Mouse (Mus musculus) CH12.LX (cell line): ENCODE data around the gene Tyk2. TPM values are rescaled to one million over a fixed set of nuclear protein-coding genes. Genes with fewer than 3 reads are reported as not detected.

Experiments used
- DNase-seq: peaks from one replicate; pipeline ENCODE4 v3.0.0-alpha.2; 2013; ENCODE audit errors: extremely low read depth
- H3K27ac ChIP-seq: 2 replicates; pipeline ENCODE4 v1.5.1; 2012; ENCODE audit warnings: low read depth, mild to moderate bottlenecking, control low read depth, moderate library complexity; ENCODE audit not compliant: insufficient read depth
- H3K27me3 ChIP-seq: replicated peaks from 2 replicates; pipeline ENCODE3; 2012; ENCODE audit warnings: inconsistent platforms
- H3K36me3 ChIP-seq, 2 experiments: replicated peaks in 1 of 2; 2 replicates each; pipeline versions ENCODE3 to v1.6.1; 2012; ENCODE audit warnings: inconsistent platforms in 1 of 2, low read length in 1 of 2, mild to moderate bottlenecking in 1 of 2, mixed read lengths in 1 of 2, moderate library complexity in 1 of 2; ENCODE audit not compliant: control insufficient read depth in 1 of 2, insufficient read depth in 1 of 2
- H3K4me1 ChIP-seq, 2 experiments: 2 replicates each; pipeline ENCODE4 v1.6.1; 2012; ENCODE audit warnings: inconsistent platforms in 1 of 2, moderate library complexity in 1 of 2; ENCODE audit not compliant: insufficient read depth in 2 of 2, control insufficient read depth in 1 of 2
- H3K4me2 ChIP-seq: 2 replicates; pipeline ENCODE4 v1.6.1; 2012; ENCODE audit warnings: low read depth, mild to moderate bottlenecking, control low read depth; ENCODE audit not compliant: poor library complexity, insufficient read depth, severe bottlenecking
- H3K4me3 ChIP-seq, 3 experiments: fragments of 150-350 bp in 1 of 3; sonication (generic) in 1 of 3; replicated peaks in 1 of 3; 2 replicates each; pipeline versions ENCODE3 to v1.5.1; 2011 to 2012; ENCODE audit warnings: low read depth in 2 of 3, low read length in 2 of 3, mild to moderate bottlenecking in 2 of 3, moderate library complexity in 2 of 3, control low read depth in 1 of 3, improper control_type of control experiment in 1 of 3, inconsistent platforms in 1 of 3, mixed read lengths in 1 of 3; ENCODE audit not compliant: poor library complexity in 1 of 3
- H3K79me2 ChIP-seq: replicated peaks from 2 replicates; pipeline ENCODE4 v1.6.1; 2012; ENCODE audit warnings: mild to moderate bottlenecking, moderate library complexity; ENCODE audit not compliant: control insufficient read depth, poor library complexity, insufficient read depth, severe bottlenecking; ENCODE audit errors: extremely low read depth
- H3K9ac ChIP-seq: 2 replicates; pipeline ENCODE4 v1.6.1; 2012; ENCODE audit warnings: low read depth, mild to moderate bottlenecking, control low read depth, moderate library complexity; ENCODE audit not compliant: insufficient read depth
- H3K9me3 ChIP-seq: replicated peaks from 2 replicates; pipeline ENCODE3; 2012; ENCODE audit warnings: low read length, inconsistent platforms, mixed read lengths
- CHD1 ChIP-seq: IDR thresholded peaks from 2 replicates; pipeline ENCODE4 v1.6.1; 2012; ENCODE audit warnings: low read depth, low read length, improper control_type of control experiment, inconsistent platforms
- CHD2 ChIP-seq: IDR thresholded peaks from 2 replicates; pipeline ENCODE4 v1.6.1; 2011; ENCODE audit warnings: low read length, improper control_type of control experiment
- ELF1 ChIP-seq: IDR thresholded peaks from 2 replicates; pipeline ENCODE4 v1.6.1; 2014; ENCODE audit warnings: low read depth, mild to moderate bottlenecking, inconsistent platforms, low read length, improper control_type of control experiment
- EP300 ChIP-seq: IDR thresholded peaks from 2 replicates; pipeline ENCODE4 v1.6.1; 2011; ENCODE audit warnings: low read length, improper control_type of control experiment
- JUN ChIP-seq: IDR thresholded peaks from 2 replicates; pipeline ENCODE4 v1.6.1; 2011; ENCODE audit warnings: low read depth, mild to moderate bottlenecking, low read length, improper control_type of control experiment, moderate library complexity; ENCODE audit not compliant: insufficient read depth
- JUND ChIP-seq: conservative IDR thresholded peaks from 2 replicates; pipeline ENCODE4 v1.6.1; 2011; ENCODE audit warnings: low read depth, low read length, improper control_type of control experiment
- KAT2A ChIP-seq: IDR thresholded peaks from 2 replicates; pipeline ENCODE4 v1.6.1; 2012; ENCODE audit warnings: low read length, improper control_type of control experiment, inconsistent platforms; ENCODE audit not compliant: insufficient replicate concordance
- MAZ ChIP-seq: IDR thresholded peaks from 2 replicates; pipeline ENCODE4 v1.6.1; 2012; ENCODE audit warnings: low read depth, mild to moderate bottlenecking, inconsistent platforms, low read length, improper control_type of control experiment, moderate library complexity
- MEF2A ChIP-seq: IDR thresholded peaks from 2 replicates; pipeline ENCODE4 v1.6.1; 2014; ENCODE audit warnings: low read depth, mild to moderate bottlenecking, inconsistent platforms, low read length, improper control_type of control experiment, borderline replicate concordance
- MXI1 ChIP-seq: IDR thresholded peaks from 2 replicates; pipeline ENCODE4 v1.6.1; 2011; ENCODE audit warnings: mild to moderate bottlenecking, low read depth, low read length, improper control_type of control experiment
- NRF1 ChIP-seq: IDR thresholded peaks from 2 replicates; pipeline ENCODE4 v1.6.1; 2014; ENCODE audit warnings: low read depth, mild to moderate bottlenecking, inconsistent platforms, low read length, improper control_type of control experiment, moderate library complexity
- PAX5 ChIP-seq: IDR thresholded peaks from 2 replicates; pipeline ENCODE4 v1.6.1; 2012; ENCODE audit warnings: low read length, inconsistent platforms, mixed read lengths
- POLR2A ChIP-seq: IDR thresholded peaks from 2 replicates; pipeline ENCODE4 v1.6.1; 2011; ENCODE audit warnings: low read depth, mild to moderate bottlenecking, improper control_type of control experiment, low read length
- RAD21 ChIP-seq: IDR thresholded peaks from 2 replicates; pipeline ENCODE4 v1.6.1; 2011; ENCODE audit warnings: low read depth, mild to moderate bottlenecking, low read length, improper control_type of control experiment, moderate library complexity
- RCOR1 ChIP-seq: conservative IDR thresholded peaks from 2 replicates; pipeline ENCODE4 v1.6.1; 2012; ENCODE audit warnings: low read depth, mild to moderate bottlenecking, inconsistent platforms, low read length, improper control_type of control experiment
- TBP ChIP-seq: conservative IDR thresholded peaks from 2 replicates; pipeline ENCODE4 v1.6.1; 2011; ENCODE audit warnings: low read depth, low read length, improper control_type of control experiment
- TCF12 ChIP-seq: IDR thresholded peaks from 2 replicates; pipeline ENCODE4 v1.6.1; 2014; ENCODE audit warnings: low read depth, mild to moderate bottlenecking, inconsistent platforms, low read length, improper control_type of control experiment
- USF1 ChIP-seq: IDR thresholded peaks from 2 replicates; pipeline ENCODE4 v1.6.1; 2014; ENCODE audit warnings: low read depth, mild to moderate bottlenecking, inconsistent platforms, low read length, improper control_type of control experiment
- USF2 ChIP-seq: conservative IDR thresholded peaks from 2 replicates; pipeline ENCODE4 v1.6.1; 2011; ENCODE audit warnings: low read depth, low read length, improper control_type of control experiment
- ZMIZ1 ChIP-seq: IDR thresholded peaks from 2 replicates; pipeline ENCODE4 v1.6.1; 2012; ENCODE audit warnings: low read depth, mild to moderate bottlenecking, inconsistent platforms, low read length, improper control_type of control experiment
- ZNF384 ChIP-seq: IDR thresholded peaks from 2 replicates; pipeline ENCODE4 v1.6.1; 2012; ENCODE audit warnings: low read depth, low read length, improper control_type of control experiment, inconsistent platforms
- dilution Hi-C: fragments of 300-500 bp; cut with MboI; formaldehyde crosslinking; loops from 2 replicates; pipeline ENCODE4 v1.14.3; 2020; ENCODE audit warnings: low sequenced_read_pairs; ENCODE audit not compliant: extremely low pct_unique_long_range_greater_than_20kb, extremely low pct_ligation_motif_present
- in situ Hi-C: fragments of 300-500 bp; cut with MboI; formaldehyde crosslinking; loops from 3 replicates; pipeline ENCODE4 v1.14.3; 2019; ENCODE audit warnings: low sequenced_read_pairs, low pct_ligation_motif_present, low pct_unique_long_range_greater_than_20kb, mixed read lengths
- polyA plus RNA-seq: library from polyadenylated mRNA; unstranded; fragments of >175 nt; gene quantifications from 2 replicates; pipeline ENCODE4 v1.2.1, GENCODE M21; 2012; ENCODE audit warnings: low read depth; ENCODE audit not compliant: insufficient read length
- total RNA-seq, 2 experiments: library from RNA; depleted of rRNA; stranded (reverse); fragments of 300-350 nt in 1 of 2; fragments of >200 nt in 1 of 2; gene quantifications; 2 replicates each; pipeline ENCODE4 v1.2.3; 2012 to 2014

Tyk2 gene
- total and polyA plus RNA-seq, 3 experiments: 40.6 to 80.0 (median 49.6) TPM

- Histone ChIP-seq H3K4me1 (peaks cover 16 to 32% of the 10 kb centered on the region in 2 experiments), H3K4me2 (no peak overlapping the region)
Observed at GRCm38 (mm10) chr9:21107607-21108237, 23.3 kb downstream of the Tyk2 start.

GRCm38 (mm10) chr9:21105760-21106564 lies 25.1 kb downstream of the Tyk2 start:
- no peak overlapping the region for H3K4me2 ChIP-seq
- in situ Hi-C loops (no loop called here), dilution Hi-C loops (no loop called here)
- no peaks in the 10 kb centered on the region for H3K79me2 ChIP-seq
- H3K9ac ChIP-seq: no peak overlapping the region
- no peaks in the 10 kb centered on the region for H3K9me3 ChIP-seq
- H3K36me3 ChIP-seq: peaks cover 65 to 83% of the 10 kb centered on the region in 2 experiments
- no peak for DNase-seq
- no peak overlapping the region for H3K27ac ChIP-seq
- H3K4me1 ChIP-seq: peaks cover 19 to 49% of the 10 kb centered on the region in 2 experiments
- no peaks in the 10 kb centered on the region for H3K27me3 ChIP-seq
- no peak for TF ChIP-seq JUN
- TF ChIP-seq JUND: no peak
- no peak for TF ChIP-seq ZNF384
- no peak for TF ChIP-seq TBP
- no peak for TF ChIP-seq CHD2
- no peak for TF ChIP-seq TCF12
- TF ChIP-seq EP300: no peak
- TF ChIP-seq ZMIZ1: no peak
- TF ChIP-seq MAZ: no peak
- no peak for TF ChIP-seq POLR2A
- H3K4me3 ChIP-seq: no peak overlapping the region

More at GRCm38 (mm10) chr9:21107607-21108237, 23.3 kb downstream of the Tyk2 start:
- DNase-seq: no peak
- no peak for TF ChIP-seq TBP
- no peak for TF ChIP-seq CHD1
- no peak for TF ChIP-seq POLR2A
- TF ChIP-seq ZMIZ1: no peak
- no peak for TF ChIP-seq NRF1
- no peak for TF ChIP-seq MXI1
- TF ChIP-seq RCOR1: no peak
- no peak for TF ChIP-seq PAX5
- no peak for TF ChIP-seq KAT2A
- no peak for TF ChIP-seq ELF1
- no peak for TF ChIP-seq RAD21
- TF ChIP-seq USF1: no peak
- no peak for TF ChIP-seq ZNF384
- TF ChIP-seq MEF2A: no peak
- no peak for TF ChIP-seq USF2
- no peak for TF ChIP-seq MAZ
- TF ChIP-seq JUND: no peak
- no peaks in the 10 kb centered on the region for H3K9me3 ChIP-seq
- dilution Hi-C loops: no loop called here
- in situ Hi-C loops: no loop called here
- H3K27ac ChIP-seq: no peak overlapping the region
- H3K4me3 ChIP-seq: no peak overlapping the region
- H3K36me3 ChIP-seq: peaks cover 77 to 87% of the 10 kb centered on the region in 2 experiments
- H3K27me3 ChIP-seq: no peaks in the 10 kb centered on the region
- no peak overlapping the region for H3K9ac ChIP-seq
- no peaks in the 10 kb centered on the region for H3K79me2 ChIP-seq
